Mouse (Mus musculus) spleen, adult 2 months (tissue): ENCODE results near the gene Tceanc.

Source experiments
- CTCF ChIP-seq: fragments of 200-500 bp; IDR thresholded peaks from 2 replicates; pipeline ENCODE4 v1.5.1; 2011; ENCODE audit warnings: mild to moderate bottlenecking, inconsistent platforms; ENCODE audit not compliant: insufficient read depth, insufficient read length, insufficient replicate concordance; ENCODE audit errors: extremely low read depth
- POLR2A ChIP-seq: fragments of 200-500 bp; IDR thresholded peaks from 2 replicates; pipeline ENCODE4 v1.6.1; 2011; ENCODE audit warnings: low read depth, low read length, inconsistent platforms

DNA sequence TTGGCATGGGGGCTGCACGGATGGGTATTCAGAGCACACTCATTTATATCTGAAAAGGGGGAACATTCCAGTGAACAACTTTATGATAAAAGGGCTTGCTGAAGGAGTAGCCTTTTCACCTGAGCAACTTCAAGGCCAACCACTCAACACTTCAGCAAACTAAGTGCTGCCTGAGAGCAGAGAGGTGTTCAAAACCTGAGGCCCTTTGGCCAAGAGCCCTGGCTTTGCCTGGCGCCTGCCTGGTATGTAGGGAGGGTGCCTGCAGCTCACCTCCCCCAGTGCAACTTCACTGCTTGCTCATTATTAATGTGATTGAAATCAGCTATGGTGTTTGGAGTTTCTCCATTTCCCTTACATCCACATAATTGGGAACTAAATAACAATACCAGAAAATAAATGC lies 28.1 kb upstream of the Tceanc start:
- no peak for TF ChIP-seq CTCF
- TF ChIP-seq POLR2A, result no peak
